Mouse (Mus musculus): ENCODE measurements at regions not wholly inside any gene's neighbourhood (a gene's known extent, or its start where the extent isn't known, plus 50 kb on each side); places are given as distances from the start of the nearest gene placed in this dataset.
A peak's percentile ranks its signal among the peaks of the same experiment; 100 is the strongest.

DNA sequence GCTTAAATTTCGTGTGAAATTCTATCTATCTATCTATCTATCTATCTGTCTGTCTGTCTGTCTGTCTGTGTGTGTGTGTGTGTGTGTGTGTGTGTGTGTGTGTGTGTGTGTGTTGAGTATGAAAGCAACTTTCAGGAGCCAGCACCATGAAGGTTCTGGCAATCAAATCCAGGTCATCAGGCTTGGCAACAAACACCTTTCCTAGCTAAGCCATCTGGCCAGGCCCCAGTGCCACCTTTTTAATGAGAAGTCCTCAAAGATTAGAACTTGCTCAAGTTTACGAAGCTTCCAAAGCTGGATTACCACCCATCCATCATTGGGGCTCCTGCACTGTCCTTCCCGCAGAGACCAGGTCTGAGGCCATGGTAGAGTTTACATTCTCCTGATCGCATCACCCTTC lies 325.0 kb downstream of the Gm49356 start:
- no peak for DNase-seq

- DNase-seq, result no peak
These were observed 326.1 kb downstream of the Gm49356 start for GRCm38 (mm10) chr15:59215239-59215638.

DNA sequence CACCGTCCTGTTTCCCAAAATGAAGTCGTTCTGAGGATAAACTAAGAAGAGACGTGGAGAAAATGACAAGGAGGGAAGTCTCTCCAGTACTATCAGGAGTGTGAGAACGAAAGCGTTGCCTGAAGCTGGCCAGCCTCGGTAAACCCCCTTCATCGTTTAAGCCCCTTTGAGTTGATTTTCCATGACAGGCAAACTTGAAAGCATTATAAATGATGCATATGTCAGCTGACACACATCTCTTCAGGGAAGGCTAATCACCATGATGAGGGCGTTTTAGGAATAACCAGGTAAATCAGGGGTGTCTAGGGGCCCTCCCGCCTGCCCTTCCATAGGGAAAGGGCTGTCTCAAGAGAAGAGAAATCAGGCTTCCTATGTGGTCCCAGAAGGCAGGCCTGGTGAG lies 328.4 kb downstream of the Gm49356 start:
- DNase-seq, result no peak

DNA sequence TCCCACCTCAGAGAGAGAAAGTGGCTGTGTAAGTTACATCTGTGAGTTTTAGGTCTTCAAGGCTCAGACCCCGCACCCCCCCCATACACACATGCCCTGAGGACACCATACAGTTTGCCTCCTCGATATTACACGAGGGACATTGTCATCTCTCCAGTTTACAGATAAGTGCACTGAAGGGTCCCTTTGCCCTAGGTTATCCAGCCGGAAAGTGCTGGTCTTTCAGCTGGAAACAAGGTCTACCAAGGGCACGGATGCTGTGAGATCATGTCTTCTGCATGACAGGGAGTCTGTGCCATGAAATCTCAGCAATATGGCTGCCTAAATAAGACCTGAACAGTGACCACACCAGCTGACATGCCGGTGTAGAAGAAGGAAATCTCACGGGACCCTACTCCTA lies 329.8 kb downstream of the Gm49356 start:
- DNase-seq, result no peak

- DNase-seq, result no peak
These were observed 336.5 kb downstream of the Gm49356 start for GRCm38 (mm10) chr15:59225637-59226036.

GRCm38 (mm10) chr15:59227293-59227692 lies 338.2 kb downstream of the Gm49356 start:
- DNase-seq, result no peak

DNA sequence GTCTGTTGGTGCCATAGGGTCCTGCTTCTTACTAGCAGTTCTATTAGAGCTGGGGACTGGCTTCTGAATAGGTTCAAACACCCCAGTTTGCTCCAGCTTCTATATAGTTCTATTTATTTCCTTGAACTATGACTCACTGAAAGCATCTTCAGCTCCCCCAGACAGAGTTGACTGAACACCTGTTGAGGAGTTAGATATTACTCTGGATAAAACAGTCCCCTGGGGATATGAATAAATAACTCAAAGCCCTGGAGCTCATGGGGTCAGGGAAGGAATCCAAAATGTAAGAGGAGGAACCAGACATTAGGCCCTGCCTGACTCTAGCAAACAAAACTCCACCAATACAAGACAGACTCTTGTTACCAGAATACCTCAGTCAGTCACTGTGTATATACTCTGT lies 341.4 kb downstream of the Gm49356 start:
- DNase-seq, result no peak

- no peak for DNase-seq
These were observed 342.6 kb downstream of the Gm49356 start for GRCm38 (mm10) chr15:59231703-59232102.

- no peak for DNase-seq
These were observed 343.2 kb downstream of the Gm49356 start for GRCm38 (mm10) chr15:59232290-59232689.

DNA sequence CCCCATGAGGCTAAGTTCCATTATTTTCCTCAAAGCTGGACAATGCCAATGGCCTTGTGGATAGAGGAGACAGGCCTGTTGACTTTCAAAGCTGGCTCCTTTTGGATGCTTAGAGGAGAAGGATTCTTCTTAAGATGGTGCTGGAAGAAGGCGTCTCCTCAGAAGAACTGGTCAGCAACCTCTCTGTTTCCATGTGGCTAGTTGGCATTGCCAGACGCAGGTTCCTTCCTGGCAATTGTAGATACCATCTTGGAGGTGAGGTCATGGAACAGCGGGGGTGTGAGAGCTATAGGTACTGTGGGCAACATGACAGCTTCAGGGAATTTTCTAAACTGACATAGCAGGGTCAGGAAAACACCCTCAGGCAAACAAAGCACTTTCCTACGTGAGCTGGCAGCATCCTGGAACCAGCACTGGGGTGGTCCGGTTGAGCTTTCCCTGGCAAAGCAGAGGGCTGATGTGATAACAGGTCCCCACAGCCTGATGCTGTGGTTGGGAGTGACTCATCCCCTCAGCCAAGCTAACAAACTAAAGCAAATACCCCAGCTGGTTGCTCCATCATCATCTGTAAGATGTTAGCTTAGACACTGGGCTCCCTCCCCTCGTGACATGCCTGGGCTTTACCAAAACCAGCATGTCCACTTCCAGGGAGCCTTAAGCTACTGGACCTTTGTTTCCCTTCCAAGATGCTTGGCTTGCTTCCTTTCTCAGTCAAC lies 348.5 kb downstream of the Gm49356 start:
- no peak for DNase-seq

GRCm38 (mm10) chr15:59241752-59242151 lies 352.7 kb downstream of the Gm49356 start:
- DNase-seq, result no peak

GRCm38 (mm10) chr15:59245927-59246649 lies 357.0 kb downstream of the Gm49356 start:
- no peak for DNase-seq

DNA sequence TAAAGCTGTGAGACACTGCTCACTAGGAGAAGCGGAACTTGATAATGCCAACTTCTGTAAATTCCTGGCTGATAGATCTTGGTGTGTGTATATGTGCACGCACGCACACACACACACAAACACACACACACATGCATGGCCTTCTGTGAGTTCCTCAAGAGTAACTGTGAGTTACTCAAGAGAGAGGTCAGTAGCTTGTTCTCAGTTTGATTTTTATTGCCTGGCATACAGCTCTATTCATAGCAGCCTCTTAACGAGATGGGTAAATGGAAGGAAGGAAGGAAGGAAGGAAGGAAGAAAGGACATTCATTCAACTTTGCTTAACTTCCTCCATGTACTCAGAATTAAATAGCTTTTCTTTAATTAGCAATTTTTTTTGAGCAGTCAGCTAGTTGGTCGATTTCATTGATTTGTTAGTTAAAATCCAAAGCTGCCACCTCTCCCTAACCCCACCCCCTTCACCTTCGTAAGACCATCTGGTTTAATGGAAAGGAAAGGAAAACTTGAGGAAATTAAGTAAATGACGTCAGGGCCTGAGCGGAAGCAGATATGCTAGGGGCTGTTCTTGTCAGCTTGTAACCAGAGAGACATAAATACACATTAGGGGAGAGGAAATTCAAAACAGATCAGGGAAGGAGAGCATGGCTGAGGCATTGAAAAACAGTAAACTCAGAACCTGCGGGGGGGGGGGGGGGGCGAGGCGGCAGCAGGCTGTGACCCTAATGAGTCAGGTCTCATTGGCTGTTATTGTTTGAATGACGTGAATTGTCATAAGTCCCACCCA lies 359.6 kb downstream of the Gm49356 start:
- peak; percentile 22 to 23 for DNase-seq

DNA sequence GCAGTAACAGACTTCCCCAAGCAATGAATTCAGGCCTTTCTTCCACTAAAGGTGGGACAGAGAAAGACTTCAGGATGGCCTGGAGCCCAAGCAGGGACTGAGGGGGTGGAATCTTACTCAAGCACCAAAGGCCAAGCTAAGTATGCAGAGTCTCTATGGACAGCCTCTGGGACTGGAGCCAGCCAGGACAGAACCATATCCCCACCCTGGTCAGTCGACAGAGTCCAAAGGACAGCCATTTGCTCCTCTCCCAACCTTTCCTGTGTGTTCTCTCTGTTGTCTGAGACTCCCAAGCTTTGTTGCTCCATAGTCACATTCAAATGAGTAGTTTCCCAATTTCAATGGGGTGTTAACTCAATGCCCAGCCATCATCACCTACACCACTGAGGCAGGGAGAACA lies 372.3 kb downstream of the Gm49356 start:
- no peak for DNase-seq

GRCm38 (mm10) chr15:59262380-59262779 lies 373.3 kb downstream of the Gm49356 start:
- DNase-seq, result no peak

DNA sequence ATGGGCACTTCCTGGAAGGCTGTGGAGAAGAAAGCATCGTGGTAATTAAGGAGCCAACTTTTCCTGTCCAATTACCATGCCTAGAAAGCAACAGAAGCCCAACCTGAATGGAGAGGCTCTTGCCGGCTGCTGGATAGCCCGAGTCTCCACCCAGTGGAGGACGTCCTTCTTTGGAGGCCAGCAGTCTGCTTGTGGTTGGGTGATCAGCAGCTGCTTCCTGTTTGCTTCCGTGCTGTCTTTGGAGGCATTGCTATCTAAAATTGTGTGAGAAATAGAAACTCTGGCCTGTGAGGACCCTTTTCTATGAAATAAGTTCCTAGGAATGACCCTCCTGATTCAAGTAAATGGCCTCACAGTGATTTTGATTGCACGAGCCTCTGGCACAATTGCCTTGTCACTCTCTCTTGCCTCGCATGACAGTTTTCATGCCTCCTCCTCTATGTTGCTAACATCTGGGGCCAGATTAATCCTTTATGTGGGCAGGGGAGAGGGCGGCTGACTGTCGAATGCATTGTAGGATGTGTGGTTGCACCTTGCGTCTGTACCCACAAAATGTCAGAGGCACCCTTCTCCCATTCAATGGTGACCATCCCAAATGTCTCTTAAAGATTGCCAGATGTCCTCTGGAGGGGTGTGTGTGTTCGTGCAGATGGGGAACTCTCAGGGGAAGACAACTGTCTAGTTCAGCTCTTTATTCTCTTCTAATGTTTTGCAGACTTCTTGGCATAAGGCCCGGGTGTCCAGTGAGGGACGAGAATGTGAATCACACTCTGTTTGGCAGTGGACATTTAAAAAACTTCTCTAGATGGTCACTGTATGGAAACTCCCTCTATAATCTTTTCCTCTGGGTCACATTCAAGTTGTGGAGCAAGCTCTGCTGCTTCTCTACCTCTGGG lies 374.6 kb downstream of the Gm49356 start:
- peak; percentile 70 to 75 for DNase-seq

Data from B cell, adult 2 months (primary cell).